Mouse (Mus musculus): ENCODE measurements around the gene Prkce. TPM values are rescaled to one million over a fixed set of nuclear protein-coding genes. Genes with fewer than 3 reads are reported as not detected.

The Prkce gene
- total and polyA plus RNA-seq, 2 experiments from 2014 or later: 8.1 to 12.6 TPM

DNA sequence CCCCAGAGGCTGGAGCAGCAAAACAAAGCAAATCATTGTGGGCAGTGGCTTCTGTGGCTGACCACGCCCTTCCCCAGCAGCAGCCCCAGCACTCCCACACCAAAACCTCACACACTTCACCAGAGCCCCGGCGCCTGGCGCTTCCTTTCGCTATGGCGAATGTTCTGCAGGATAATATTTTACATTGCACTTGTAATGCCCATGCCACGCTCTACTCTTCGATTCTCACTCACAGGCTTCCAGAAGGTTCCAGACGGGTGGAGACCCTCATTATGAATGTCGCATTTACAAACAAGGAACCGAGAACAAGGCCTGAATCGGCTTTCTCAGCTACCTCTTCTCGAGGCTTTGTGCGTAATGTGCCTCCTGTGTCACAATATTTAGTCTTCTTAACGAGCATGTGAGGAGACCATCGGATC, 75.5 kb downstream of the Prkce start:
- ATAC-seq (ENCODE audit: insufficient read depth, low read depth) (no peak), DNase-seq (ENCODE audit: low spot score) (no peak)
- TF ChIP-seq EP300 (IDR thresholded peaks at IDR 0.05; ENCODE audit: low read depth) (no peak), CTCF (IDR thresholded peaks at IDR 0.05; ENCODE audit: low read depth) (no peak)
- Histone ChIP-seq H3K9me3 (replicated peaks; ENCODE audit: control insufficient read depth, low read length) (no peaks in the 10 kb centered on the region), H3K36me3 (replicated peaks; ENCODE audit: control insufficient read depth, insufficient read depth, low read length) (no peaks in the 10 kb centered on the region), H3K4me1 (ENCODE audit: control insufficient read depth, insufficient read depth) (no peaks in the 10 kb centered on the region), H3K9ac (replicated peaks; ENCODE audit: low read depth, low read length) (no peak overlapping the region), H3K27me3 (ENCODE audit: control insufficient read depth, insufficient read depth, low read length) (no peaks in the 10 kb centered on the region), H3K4me2 (ENCODE audit: low read depth, low read length) (no peak overlapping the region), H3K27ac (ENCODE audit: low read depth) (no peak overlapping the region), H3K4me3 (ENCODE audit: low read depth, low read length) (no peak overlapping the region)
- 87% methylated on average over 16 of the region's 16 CpGs for WGBS

DNA sequence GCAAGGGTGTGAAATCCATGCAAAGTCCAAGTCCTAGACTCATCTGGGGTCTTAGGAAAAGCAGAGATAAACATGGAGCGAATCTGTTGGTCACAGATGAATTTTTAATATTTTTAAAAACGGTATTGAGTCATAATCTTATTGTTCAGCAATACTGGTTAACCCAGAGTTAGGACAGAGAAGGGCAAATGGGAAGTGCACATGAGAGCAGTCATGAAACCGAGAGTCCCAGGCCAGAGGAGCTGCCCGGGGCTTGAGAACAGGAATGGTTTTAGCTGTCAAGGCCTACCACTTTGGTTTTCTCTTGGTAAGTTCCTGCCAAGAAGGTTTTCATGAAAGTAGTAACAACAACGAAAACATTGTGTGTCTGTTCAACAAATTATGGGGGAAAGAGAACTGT, 76.8 kb downstream of the Prkce start:
- Histone ChIP-seq H3K4me1 (ENCODE audit: control insufficient read depth, insufficient read depth) (no peaks in the 10 kb centered on the region), H3K4me3 (ENCODE audit: low read depth, low read length) (no peak overlapping the region), H3K9me3 (replicated peaks; ENCODE audit: control insufficient read depth, low read length) (no peaks in the 10 kb centered on the region), H3K9ac (replicated peaks; ENCODE audit: low read depth, low read length) (no peak overlapping the region), H3K27me3 (ENCODE audit: control insufficient read depth, insufficient read depth, low read length) (no peaks in the 10 kb centered on the region), H3K27ac (ENCODE audit: low read depth) (no peak overlapping the region), H3K4me2 (ENCODE audit: low read depth, low read length) (no peak overlapping the region), H3K36me3 (replicated peaks; ENCODE audit: control insufficient read depth, insufficient read depth, low read length) (no peaks in the 10 kb centered on the region)
- ATAC-seq (ENCODE audit: insufficient read depth, low read depth): no peak
- WGBS: 91% methylated on average over 5 of the region's 5 CpGs
- no peak for DNase-seq (ENCODE audit: low spot score)
- TF ChIP-seq EP300 (IDR thresholded peaks at IDR 0.05; ENCODE audit: low read depth): no peak

DNA sequence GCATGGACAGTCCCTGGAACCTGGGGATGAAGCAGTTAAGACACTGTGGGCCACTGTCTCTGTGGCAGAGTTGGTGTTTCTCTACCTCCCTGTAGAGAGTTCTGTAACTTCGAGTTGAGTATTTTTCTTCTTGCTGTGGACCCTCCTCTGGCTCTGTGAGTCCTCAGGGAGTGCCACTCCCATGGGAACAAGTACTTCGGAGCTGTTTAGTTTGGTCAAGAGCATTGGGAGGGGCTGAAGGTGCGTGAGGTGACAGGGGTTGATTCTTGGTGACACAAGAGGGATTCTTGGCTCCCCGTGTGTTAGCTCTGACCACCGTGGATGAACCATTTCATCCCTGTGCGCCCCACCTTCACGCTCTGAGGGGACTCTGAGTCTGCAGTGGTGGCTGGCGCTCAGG, 81.2 kb downstream of the Prkce start:
- no peak overlapping the region for H3K4me2 ChIP-seq (ENCODE audit: low read depth, low read length)
- H3K36me3 ChIP-seq (replicated peaks; ENCODE audit: control insufficient read depth, insufficient read depth, low read length): no peaks in the 10 kb centered on the region
- no peaks in the 10 kb centered on the region for H3K27me3 ChIP-seq (ENCODE audit: control insufficient read depth, insufficient read depth, low read length)
- 86% methylated on average over 8 of the region's 8 CpGs for WGBS
- no peak overlapping the region for H3K4me3 ChIP-seq (ENCODE audit: low read depth, low read length)
- no peak for TF ChIP-seq EP300 (IDR thresholded peaks at IDR 0.05; ENCODE audit: low read depth)
- TF ChIP-seq CTCF (IDR thresholded peaks at IDR 0.05; ENCODE audit: low read depth): no peak
- ATAC-seq (ENCODE audit: insufficient read depth, low read depth) (no peak), DNase-seq (ENCODE audit: low spot score) (no peak)
- H3K27ac ChIP-seq (ENCODE audit: low read depth): no peak overlapping the region
- no peaks in the 10 kb centered on the region for H3K9me3 ChIP-seq (replicated peaks; ENCODE audit: control insufficient read depth, low read length)
- no peak overlapping the region for H3K9ac ChIP-seq (replicated peaks; ENCODE audit: low read depth, low read length)
- H3K4me1 ChIP-seq (ENCODE audit: control insufficient read depth, insufficient read depth): 0 out of 2 replicates have a peak, but pooled peaks cover 4% of the 10 kb centered on the region

DNA sequence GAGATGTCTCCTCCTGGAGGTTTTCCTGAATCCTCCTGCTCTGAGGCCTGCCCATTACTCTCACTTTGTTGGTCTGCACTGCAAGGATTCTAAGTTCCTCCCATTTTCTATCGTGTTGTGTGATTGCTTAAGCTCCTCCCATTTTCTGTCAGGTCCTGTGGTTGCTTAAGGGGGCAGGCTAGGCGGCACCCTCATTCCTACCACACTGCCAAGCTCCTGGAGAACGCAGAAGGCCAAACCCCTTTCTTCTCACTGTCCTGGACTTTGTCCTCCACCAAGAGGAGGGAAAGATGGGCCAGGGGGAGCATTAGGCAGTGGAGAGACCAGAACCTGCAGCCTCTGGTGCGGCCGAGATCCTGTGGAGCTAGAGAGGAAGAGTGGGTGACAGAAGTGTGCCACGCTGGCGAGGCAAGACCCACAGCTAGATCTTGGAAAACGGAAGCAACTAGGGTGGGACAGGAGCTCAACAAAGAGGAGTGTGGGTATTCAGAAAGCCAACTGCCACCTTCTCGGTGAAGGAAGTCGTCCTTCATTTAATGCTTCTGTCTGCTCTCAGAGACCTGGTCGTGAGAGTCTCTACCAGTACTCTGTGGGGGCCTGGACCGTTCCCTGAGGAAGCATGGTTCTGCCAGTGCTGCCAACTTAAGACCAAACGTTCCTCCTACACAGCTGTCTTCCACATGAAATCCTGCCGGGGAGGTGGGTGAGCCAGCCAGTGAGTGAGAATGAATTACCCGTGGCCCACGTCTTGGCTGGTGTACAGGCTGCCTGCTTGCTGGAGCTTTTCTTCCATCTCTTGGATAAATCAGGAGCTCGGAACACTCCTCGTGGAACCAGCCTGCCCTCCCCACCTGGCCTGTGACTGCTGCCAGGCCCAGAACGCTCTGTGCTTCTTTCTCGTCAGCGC, 82.2 kb downstream of the Prkce start:
- Histone ChIP-seq H3K4me2 (ENCODE audit: low read depth, low read length) (no peak overlapping the region), H3K27ac (ENCODE audit: low read depth) (no peak overlapping the region), H3K9me3 (replicated peaks; ENCODE audit: control insufficient read depth, low read length) (no peaks in the 10 kb centered on the region), H3K27me3 (ENCODE audit: control insufficient read depth, insufficient read depth, low read length) (no peaks in the 10 kb centered on the region), H3K4me1 (ENCODE audit: control insufficient read depth, insufficient read depth) (0 out of 2 replicates have a peak, but pooled peaks cover 4% of the 10 kb centered on the region), H3K4me3 (ENCODE audit: low read depth, low read length) (no peak overlapping the region), H3K36me3 (replicated peaks; ENCODE audit: control insufficient read depth, insufficient read depth, low read length) (no peaks in the 10 kb centered on the region), H3K9ac (replicated peaks; ENCODE audit: low read depth, low read length) (no peak overlapping the region)
- TF ChIP-seq CTCF (IDR thresholded peaks at IDR 0.05; ENCODE audit: low read depth): no peak
- no peak for TF ChIP-seq EP300 (IDR thresholded peaks at IDR 0.05; ENCODE audit: low read depth)
- WGBS: 79% methylated on average over 21 of the region's 21 CpGs
- DNase-seq (ENCODE audit: low spot score): no peak
- no peak for ATAC-seq (ENCODE audit: insufficient read depth, low read depth)

DNA sequence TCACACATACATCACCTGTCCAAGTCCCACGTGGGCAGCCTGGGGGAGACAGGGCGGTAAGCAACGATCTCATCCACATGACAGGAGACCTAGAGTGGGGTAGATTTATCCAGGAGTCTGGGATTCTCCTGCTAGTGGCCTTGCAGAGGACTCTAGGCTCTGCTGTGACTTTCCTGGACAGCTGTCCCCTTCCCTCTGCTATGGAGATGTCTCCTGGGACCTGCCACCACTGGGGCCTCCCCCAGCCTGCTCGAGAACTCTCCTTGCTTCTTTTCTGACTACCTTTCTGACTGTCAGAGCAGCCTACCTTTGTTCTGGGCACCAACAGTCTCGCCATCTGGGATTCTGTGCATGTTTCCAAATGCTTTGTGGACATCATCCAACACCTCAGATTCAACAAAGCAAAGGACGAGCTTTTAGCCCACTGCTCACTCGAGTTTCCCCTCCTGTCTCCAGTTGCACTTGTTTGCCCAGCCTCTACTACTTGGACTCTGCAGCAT, 82.9 kb downstream of the Prkce start:
- 0 out of 2 replicates have a peak, but pooled peaks cover 4% of the 10 kb centered on the region for H3K4me1 ChIP-seq (ENCODE audit: control insufficient read depth, insufficient read depth)
- H3K27me3 ChIP-seq (ENCODE audit: control insufficient read depth, insufficient read depth, low read length): no peaks in the 10 kb centered on the region
- no peaks in the 10 kb centered on the region for H3K9me3 ChIP-seq (replicated peaks; ENCODE audit: control insufficient read depth, low read length)
- TF ChIP-seq CTCF (IDR thresholded peaks at IDR 0.05; ENCODE audit: low read depth) (no peak), EP300 (IDR thresholded peaks at IDR 0.05; ENCODE audit: low read depth) (no peak)
- H3K4me3 ChIP-seq (ENCODE audit: low read depth, low read length): no peak overlapping the region
- no peak overlapping the region for H3K9ac ChIP-seq (replicated peaks; ENCODE audit: low read depth, low read length)
- H3K36me3 ChIP-seq (replicated peaks; ENCODE audit: control insufficient read depth, insufficient read depth, low read length): no peaks in the 10 kb centered on the region
- WGBS: 62% methylated on average over 7 of the region's 7 CpGs
- H3K4me2 ChIP-seq (ENCODE audit: low read depth, low read length): no peak overlapping the region
- H3K27ac ChIP-seq (ENCODE audit: low read depth): no peak overlapping the region
- ATAC-seq (ENCODE audit: insufficient read depth, low read depth) (no peak), DNase-seq (ENCODE audit: low spot score) (no peak)
